Comparison of ENCODE assay signal across 14 mouse cellular contexts in genomic region chrX:58033521-58033920, GRCm38 (mm10). TPM values are rescaled to one million over a fixed set of nuclear protein-coding genes. Genes with fewer than 3 reads are reported as not detected.
DNase-seq lines count a peak whose midpoint lies in the region; ATAC-seq and TF ChIP-seq lines count a peak whose summit lies in the region.
"Had no signal": no experiment of that assay in that cellular context is flagged by ENCODE, and none has a peak within 500 bp of the region (broad histone marks: within the 10 kb centered on the region; RNA-seq: fewer than 3 reads in every experiment).

No protein-coding gene starts in this region.

- TF ChIP-seq CTCF in olfactory bulb, adult 2 months (IDR thresholded peaks at IDR 0.05; ENCODE audit: insufficient read depth, low read depth, low read length) = no peak
- TF ChIP-seq CTCF in lung, adult 2 months (IDR thresholded peaks at IDR 0.05; ENCODE audit: insufficient read depth, low read length) = no peak

- H3K4me3 ChIP-seq in forebrain, embryonic 16.5 days (replicated peaks; ENCODE audit: low read length) = peak overlapping the region; percentile 45
- peak overlapping the region; percentile 41 for H3K4me3 ChIP-seq in limb, embryonic 14.5 days (replicated peaks; ENCODE audit: low read length)
- H3K4me3 ChIP-seq in olfactory bulb, adult 2 months (ENCODE audit: insufficient read depth, low read depth, low read length) = peak overlapping the region; percentile 34
- no peak overlapping the region for H3K4me3 ChIP-seq in lung, adult 2 months (replicated peaks; ENCODE audit: extremely low read depth, low read depth, low read length)

- WGBS in forebrain, embryonic 16.5 days = 21% methylated on average over 22 of the region's 22 CpGs
- 22% methylated on average over 22 of the region's 22 CpGs for WGBS in limb, embryonic 14.5 days
- 17% methylated on average over 22 of the region's 22 CpGs for WGBS in olfactory bulb, adult 2 months
- WGBS in lung, adult 2 months = 23% methylated on average over 22 of the region's 22 CpGs

- no peak for TF ChIP-seq POLR2A in limb, embryonic 14.5 days (IDR thresholded peaks at IDR 0.05; ENCODE audit: borderline replicate concordance, extremely low read depth, insufficient read depth, insufficient read length)
- TF ChIP-seq POLR2A in olfactory bulb, adult 2 months (IDR thresholded peaks at IDR 0.05; ENCODE audit: insufficient read depth, low read depth, low read length) = no peak
- TF ChIP-seq POLR2A in lung, adult 2 months (IDR thresholded peaks at IDR 0.05; ENCODE audit: borderline replicate concordance, extremely low read depth, low read depth, low read length) = no peak

- H3K27me3 ChIP-seq in forebrain, embryonic 16.5 days (replicated peaks; ENCODE audit: control insufficient read depth, insufficient read depth, low read length) = peaks cover 7% of the 10 kb centered on the region; the same call in 1 of the 2 replicates
- peaks cover 19% of the 10 kb centered on the region for H3K27me3 ChIP-seq in limb, embryonic 14.5 days (ENCODE audit: control insufficient read depth, insufficient read depth, low read length)
- H3K27me3 ChIP-seq: CH12.LX had no signal

- ATAC-seq in forebrain, embryonic 16.5 days = no peak
- no peak for ATAC-seq in limb, embryonic 14.5 days (ENCODE audit: low FRiP score, low read depth)
- ATAC-seq: liver, postnatal 0 days had no signal

- intact Hi-C loops in left cerebral cortex, postnatal 10 days (cut with DNase I) = no loop called here

- no peak overlapping the region for H3K27ac ChIP-seq in forebrain, embryonic 16.5 days (ENCODE audit: low read length)
- no peak overlapping the region for H3K27ac ChIP-seq in limb, embryonic 14.5 days (replicated peaks; ENCODE audit: low read depth, low read length)
- no peak overlapping the region for H3K27ac ChIP-seq in olfactory bulb, adult 2 months (ENCODE audit: insufficient read depth, low read depth, low read length)

- H3K4me1 ChIP-seq in forebrain, embryonic 16.5 days (replicated peaks; ENCODE audit: control insufficient read depth, insufficient read depth, low read length) = no peaks in the 10 kb centered on the region; the same call in none of the 2 replicates
- no peaks in the 10 kb centered on the region for H3K4me1 ChIP-seq in limb, embryonic 14.5 days (ENCODE audit: control insufficient read depth, insufficient read depth, low read length)
- H3K4me1 ChIP-seq in olfactory bulb, adult 2 months (ENCODE audit: control insufficient read depth, insufficient read depth, low read length) = peaks cover 11% of the 10 kb centered on the region
- H3K4me1 ChIP-seq in lung, adult 2 months (ENCODE audit: control insufficient read depth, insufficient read depth, low read length) = peaks cover 2% of the 10 kb centered on the region

- H3K36me3 ChIP-seq in forebrain, embryonic 16.5 days (ENCODE audit: control insufficient read depth, insufficient read depth) = no peaks in the 10 kb centered on the region
- no peaks in the 10 kb centered on the region for H3K36me3 ChIP-seq in limb, embryonic 14.5 days (ENCODE audit: control insufficient read depth, insufficient read depth, low read length)

- H3K4me2 ChIP-seq in forebrain, embryonic 16.5 days (ENCODE audit: low read length) = peak overlapping the region; percentile 18
- H3K4me2 ChIP-seq in limb, embryonic 14.5 days (replicated peaks; ENCODE audit: low read depth, low read length, severe bottlenecking) = peak overlapping the region; percentile 69

- no peaks in the 10 kb centered on the region for H3K9me3 ChIP-seq in forebrain, embryonic 16.5 days (ENCODE audit: control insufficient read depth, low read length)
- H3K9me3 ChIP-seq in limb, embryonic 14.5 days (ENCODE audit: control insufficient read depth, low read length) = no peaks in the 10 kb centered on the region

- DNase-seq in retina, postnatal 1 day = peak; percentile 28
- no peak for DNase-seq in retina, embryonic 14.5 days (ENCODE audit: low spot score)
- no peak for DNase-seq in limb, embryonic 14.5 days (ENCODE audit: low spot score)
- no peak for DNase-seq in left cerebral cortex, postnatal 10 days (ENCODE audit: extremely low spot score in 1 of 2, low spot score in 2 of 2)
- no peak for DNase-seq in liver
- no peak for DNase-seq in lung, adult 2 months
- DNase-seq: kidney, adult 9 months; liver, postnatal 0 days; right cerebral cortex, postnatal 14 days had no signal

- peak overlapping the region; percentile 15; the same call in 1 of the 2 replicates for H3K9ac ChIP-seq in forebrain, embryonic 16.5 days (replicated peaks; ENCODE audit: low read depth, low read length)
- peak overlapping the region; percentile 51 for H3K9ac ChIP-seq in limb, embryonic 14.5 days (ENCODE audit: low read depth, low read length, severe bottlenecking)
- H3K9ac ChIP-seq: liver, postnatal 0 days had no signal

RNA-seq across cellular contexts. Expression of gene Zic3, which starts 11.0 kb away (rescaled TPM):
- 10.9 and 13.8 TPM in 2 replicates for polyA plus RNA-seq in forebrain, embryonic 16.5 days (2015; fragmentation: Nextera tagmentation; extraction: Ambion mirVana)
- 5.8 and 11.8 TPM in 2 replicates for polyA plus RNA-seq in limb, embryonic 14.5 days (2012; rRNA removed)
- polyA plus RNA-seq in limb, embryonic 14.5 days (2014; fragmentation: Nextera tagmentation; extraction: Ambion mirVana) = 6.8 and 9.6 TPM in 2 replicates
- polyA plus RNA-seq in olfactory bulb, adult 2 months (2012; ENCODE audit: insufficient read depth, insufficient read length, low replicate concordance, missing spikeins) = not detected in 2 replicates
- 1 to 10 TPM; 4.8 to 5.6 TPM for total RNA-seq in left cerebral cortex, postnatal 10 days (2021)
- not detected in 2 replicates for polyA plus RNA-seq in lung, adult 2 months (2012; rRNA removed)
- total RNA-seq: CH12.LX; monocyte, adult 5-6 weeks had no signal
- polyA plus RNA-seq: heart, embryonic 16.5 days; liver, postnatal 0 days had no signal
